Mouse (Mus musculus) lung, adult 2 months (tissue): ENCODE data around the gene Olfr668. TPM values are rescaled to one million over a fixed set of nuclear protein-coding genes. Genes with fewer than 3 reads are reported as not detected.
"Not testable (repeated sequence)": the region's sequence is repeated elsewhere in the genome, so short reads cannot be mapped to it uniquely, and the experiment has no call there.

Experiments used
- DNase-seq: peaks from one replicate; pipeline ENCODE4 v3.0.0; 2022
- H3K4me1 ChIP-seq: fragments of 200-500 bp; 2 replicates; pipeline ENCODE4 v1.6.1; 2011; ENCODE audit warnings: low read length; ENCODE audit not compliant: control insufficient read depth, insufficient read depth
- H3K4me3 ChIP-seq: fragments of 200-500 bp; replicated peaks from 2 replicates; pipeline ENCODE3; 2011; ENCODE audit warnings: low read depth, mild to moderate bottlenecking, control low read depth, low read length; ENCODE audit errors: extremely low read depth
- CTCF ChIP-seq: fragments of 200-500 bp; IDR thresholded peaks from 2 replicates; pipeline ENCODE4 v1.5.1; 2011; ENCODE audit warnings: mild to moderate bottlenecking, low read length, control low read depth; ENCODE audit not compliant: insufficient read depth
- POLR2A ChIP-seq: fragments of 200-500 bp; IDR thresholded peaks from 2 replicates; pipeline ENCODE4 v1.6.1; 2011; ENCODE audit warnings: low read depth, mild to moderate bottlenecking, control low read depth, low read length, borderline replicate concordance; ENCODE audit errors: extremely low read depth
- WGBS: fragments of 180-500 bp; shearing (Covaris S2); methylation state at CpG from one replicate; pipeline ENCODE4 v1.1.7; 2018; 5-methylcytosine and 5-hydroxymethylcytosine counted together
- polyA plus RNA-seq: library from polyadenylated mRNA; depleted of rRNA; stranded (reverse); fragments of >200 nt; gene quantifications from 2 replicates; pipeline ENCODE4 v1.2.3, GENCODE M21; 2012; rRNA removed

The Olfr668 gene
- polyA plus RNA-seq = not detected in 2 replicates

DNA sequence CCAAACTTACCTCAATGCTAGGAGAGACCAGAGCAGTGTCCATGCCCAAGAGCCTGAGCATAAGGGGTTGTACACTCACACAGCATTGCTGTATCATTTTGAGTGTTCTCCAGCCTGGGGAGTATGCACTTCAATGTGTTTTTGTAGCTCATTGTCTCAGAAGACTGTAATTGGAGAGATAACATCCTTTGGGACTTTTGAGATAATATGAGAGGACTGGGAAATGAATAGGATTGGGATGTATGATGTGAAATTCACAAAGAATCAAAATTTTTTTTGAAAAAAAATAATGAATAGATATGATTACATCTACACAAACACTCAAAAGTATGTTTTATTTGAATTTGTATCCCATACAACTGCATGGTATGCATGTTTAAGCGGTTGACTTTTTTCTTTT lies at the start of gene Olfr668:
TSS of gene Olfr668 (minus strand) at position 101 of the 400 bp plus-strand sequence.
- Histone ChIP-seq H3K4me3 (no peak within 1 kb of the TSS), H3K4me1 (no peaks in the 10 kb centered on the region)
- DNase-seq = no peak
- TF ChIP-seq POLR2A (no peak), CTCF (no peak)
- WGBS = 60% methylated on average over 1 of the region's 1 CpGs

DNA sequence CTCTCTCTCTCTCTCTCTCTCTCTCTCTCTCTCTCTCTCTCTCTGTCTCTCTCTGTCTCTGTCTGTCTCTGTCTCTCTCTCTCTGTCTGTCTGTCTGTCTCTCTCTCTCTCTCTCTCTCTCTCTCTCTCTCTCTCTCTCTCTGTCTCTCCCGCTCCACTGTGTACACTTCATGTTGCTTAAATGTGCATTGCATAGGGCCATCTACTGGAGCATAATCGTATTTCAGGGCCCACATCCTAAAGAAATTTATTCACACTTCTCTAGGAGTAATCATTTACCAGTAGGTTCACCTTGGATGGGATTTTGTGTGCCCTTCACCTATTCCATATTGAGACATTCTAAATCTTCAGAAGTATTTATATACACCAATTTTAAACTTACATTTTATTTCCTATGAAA lies 44.6 kb upstream of the Olfr668 start:
- H3K4me1 ChIP-seq, DNase-seq, H3K4me3 ChIP-seq: not testable (repeated sequence)
- WGBS = 53% methylated on average over 2 of the region's 2 CpGs

- TF ChIP-seq CTCF = no peak
- no peak for TF ChIP-seq POLR2A
- Histone ChIP-seq H3K4me1 (no peaks in the 10 kb centered on the region), H3K4me3 (no peak within 1 kb of the TSS)
- 35% methylated on average over 1 of the region's 1 CpGs for WGBS
- DNase-seq = no peak
Observed at GRCm38 (mm10) chr7:104962520-104962919, 34.7 kb upstream of the Olfr668 start, which contains the start of gene Olfr670. TSS of gene Olfr670 (minus strand) at chr7:104962620.

- DNase-seq, H3K4me1 ChIP-seq, H3K4me3 ChIP-seq: not testable (repeated sequence)
- WGBS = 91% methylated on average over 16 of the region's 16 CpGs
Observed at GRCm38 (mm10) chr7:104950234-104950633, 22.4 kb upstream of the Olfr668 start.

GRCm38 (mm10) chr7:104933940-104934339 lies 6.1 kb upstream of the Olfr668 start, which contains the start of gene Olfr669:
TSS of gene Olfr669 (plus strand) at chr7:104934240.
- Histone ChIP-seq H3K4me3 (no peak within 1 kb of the TSS), H3K4me1 (no peaks in the 10 kb centered on the region)
- no peak for TF ChIP-seq POLR2A
- WGBS = 72% methylated on average over 1 of the region's 1 CpGs
- no peak for DNase-seq

DNA sequence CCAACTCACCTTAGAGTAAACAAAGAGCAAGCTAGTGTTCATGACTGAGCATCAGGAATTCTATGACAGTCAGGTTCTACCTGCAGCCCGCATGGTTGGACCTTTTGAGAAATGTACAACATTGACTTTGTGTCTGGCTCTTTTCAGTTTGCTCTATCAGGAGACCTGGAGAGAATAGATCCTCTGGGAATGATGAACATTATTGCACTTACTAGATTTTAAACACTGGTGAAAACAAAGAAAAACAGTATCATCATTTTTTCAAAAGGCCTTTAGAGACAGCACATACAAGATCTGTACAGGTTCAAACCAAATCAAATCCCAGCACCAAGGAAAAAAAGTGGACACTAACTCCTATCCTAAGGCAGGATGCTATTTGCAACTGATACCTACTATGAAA lies 6.5 kb downstream of the Olfr668 start, which contains the start of gene Olfr667:
TSS of gene Olfr667 (minus strand) at position 101 of the 400 bp plus-strand sequence.
- WGBS = 82% methylated on average over 1 of the region's 1 CpGs
- no peak within 1 kb of the TSS for H3K4me3 ChIP-seq

GRCm38 (mm10) chr7:104895852-104896251 lies 32.0 kb downstream of the Olfr668 start, which contains the start of gene Olfr666:
TSS of gene Olfr666 (minus strand) at chr7:104895952.
- Histone ChIP-seq H3K4me1 (no peaks in the 10 kb centered on the region), H3K4me3 (no peak within 1 kb of the TSS)
- DNase-seq = no peak
- WGBS = 78% methylated on average over 2 of the region's 2 CpGs
- TF ChIP-seq CTCF (no peak), POLR2A (no peak)

More for the DNA sequence above, 6.5 kb downstream of the Olfr668 start, which contains the start of gene Olfr667:
- DNase-seq = no peak
- H3K4me1 ChIP-seq = no peaks in the 10 kb centered on the region
- TF ChIP-seq CTCF = no peak
- TF ChIP-seq POLR2A = no peak

- TF ChIP-seq POLR2A (no peak), CTCF (no peak)
- Histone ChIP-seq H3K4me3 (no peak within 1 kb of the TSS), H3K4me1 (no peaks in the 10 kb centered on the region)
- DNase-seq = no peak
- 15% methylated on average over 1 of the region's 1 CpGs for WGBS
Observed at GRCm38 (mm10) chr7:104877731-104878130, 50.1 kb downstream of the Olfr668 start, which contains the start of gene Olfr665. TSS of gene Olfr665 (plus strand) at chr7:104878031.

Other genes starting within 250 kb of the Olfr668 start
- gene Olfr661, start 241.6 kb downstream of the Olfr668 start, polyA plus RNA-seq = not detected in 2 replicates
- not detected in 2 replicates for gene Usp17le, start 150.6 kb downstream of the Olfr668 start, polyA plus RNA-seq
- not detected in 2 replicates for gene Usp17lb, start 85.5 kb downstream of the Olfr668 start, polyA plus RNA-seq
- gene Usp17la, start 71.0 kb downstream of the Olfr668 start, polyA plus RNA-seq = not detected in 2 replicates
- not detected in 2 replicates for gene Olfr665, start 50.0 kb downstream of the Olfr668 start, polyA plus RNA-seq
- not detected in 2 replicates for gene Olfr666, start 32.1 kb downstream of the Olfr668 start, polyA plus RNA-seq
- not detected in 2 replicates for gene Olfr667, start 6.6 kb downstream of the Olfr668 start, polyA plus RNA-seq
- not detected in 2 replicates for gene Olfr669, start 6.2 kb upstream of the Olfr668 start, polyA plus RNA-seq
- not detected in 2 replicates for gene Olfr670, start 34.6 kb upstream of the Olfr668 start, polyA plus RNA-seq
- not detected in 2 replicates for gene Olfr671, start 51.1 kb upstream of the Olfr668 start, polyA plus RNA-seq
- not detected in 2 replicates for gene Olfr672, start 74.0 kb upstream of the Olfr668 start, polyA plus RNA-seq
- not detected in 2 replicates for gene Olfr675, start 100.4 kb upstream of the Olfr668 start, polyA plus RNA-seq
- not detected in 2 replicates for gene Olfr676, start 104.6 kb upstream of the Olfr668 start, polyA plus RNA-seq
- not detected in 2 replicates for gene Olfr677, start 123.3 kb upstream of the Olfr668 start, polyA plus RNA-seq
- gene Olfr678, start 136.4 kb upstream of the Olfr668 start, polyA plus RNA-seq = not detected in 2 replicates
- not detected in 2 replicates for gene Olfr679, start 153.1 kb upstream of the Olfr668 start, polyA plus RNA-seq
- gene Olfr680-ps1, start 164.8 kb upstream of the Olfr668 start, polyA plus RNA-seq = not detected in 2 replicates
- not detected in 2 replicates for gene Olfr681, start 188.8 kb upstream of the Olfr668 start, polyA plus RNA-seq
- gene Olfr683, start 219.0 kb upstream of the Olfr668 start, polyA plus RNA-seq = not detected in 2 replicates
- gene Olfr684, start 235.6 kb upstream of the Olfr668 start, polyA plus RNA-seq = not detected in 2 replicates